Mouse (Mus musculus) C2C12 (cell line): ENCODE results near the gene Psg29.

ENCODE experiments used
- CEBPB ChIP-seq: IDR thresholded peaks from one replicate; pipeline ENCODE4 v1.6.1; 2011; ENCODE audit warnings: low read depth, mild to moderate bottlenecking, control low read depth, moderate library complexity
- CTCF ChIP-seq: IDR thresholded peaks from one replicate; pipeline ENCODE4 v1.5.1; 2011; ENCODE audit not compliant: control insufficient read depth, insufficient read depth, insufficient read length

GRCm38 (mm10) chr7:17205530-17206184 lies 2.4 kb downstream of the Psg29 start:
- TF ChIP-seq CTCF (no peak), CEBPB (no peak)
